Mouse (Mus musculus) embryonic fibroblast, embryonic 13.5 days (primary cell): Measurements from ENCODE around the gene Cryba4.

Experiments
- CTCF ChIP-seq: IDR thresholded peaks from 2 replicates; pipeline ENCODE4 v1.5.1; 2011; ENCODE audit warnings: mild to moderate bottlenecking, control low read depth, low read length, moderate library complexity, borderline replicate concordance; ENCODE audit not compliant: insufficient read depth
- POLR2A ChIP-seq: IDR thresholded peaks from 2 replicates; pipeline ENCODE4 v1.6.1; 2011; ENCODE audit warnings: low read depth, mild to moderate bottlenecking, control low read depth, low read length, moderate library complexity

GRCm38 (mm10) chr5:112255426-112255825 is 3.1 kb upstream of the Cryba4 start, which contains the start of gene Crybb1:
- TF ChIP-seq POLR2A, result no peak
- no peak for TF ChIP-seq CTCF
